Mouse (Mus musculus): ENCODE results near the gene Olfr1181.
"Not testable (repeated sequence)": the region's sequence is repeated elsewhere in the genome, so short reads cannot be mapped to it uniquely, and the experiment has no call there.

Olfr1181 gene

DNA sequence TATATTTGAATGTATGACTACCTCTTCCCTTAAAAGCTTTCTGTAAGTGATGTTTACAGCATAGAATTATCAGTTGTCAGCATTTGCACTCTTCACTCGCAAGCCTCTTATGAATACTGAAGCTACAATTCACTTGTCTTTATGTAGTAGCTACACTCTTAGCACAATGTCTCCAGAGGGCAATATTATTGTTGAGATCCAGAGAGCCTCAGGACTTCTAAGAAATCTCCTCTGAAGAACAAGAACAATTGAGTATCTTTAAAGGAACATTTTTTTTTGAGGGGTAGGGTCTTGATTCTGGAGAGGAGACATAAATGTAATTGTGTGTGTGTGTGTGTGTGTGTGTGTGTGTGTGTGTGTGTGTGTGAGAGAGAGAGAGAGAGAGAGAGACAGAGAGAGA, at the start of gene Olfr1181:
TSS of gene Olfr1181 (minus strand) at position 101 of the 400 bp plus-strand sequence.
- no peak for DNase-seq (ENCODE audit: inconsistent age in 2 of 2, low spot score in 1 of 2)

DNA sequence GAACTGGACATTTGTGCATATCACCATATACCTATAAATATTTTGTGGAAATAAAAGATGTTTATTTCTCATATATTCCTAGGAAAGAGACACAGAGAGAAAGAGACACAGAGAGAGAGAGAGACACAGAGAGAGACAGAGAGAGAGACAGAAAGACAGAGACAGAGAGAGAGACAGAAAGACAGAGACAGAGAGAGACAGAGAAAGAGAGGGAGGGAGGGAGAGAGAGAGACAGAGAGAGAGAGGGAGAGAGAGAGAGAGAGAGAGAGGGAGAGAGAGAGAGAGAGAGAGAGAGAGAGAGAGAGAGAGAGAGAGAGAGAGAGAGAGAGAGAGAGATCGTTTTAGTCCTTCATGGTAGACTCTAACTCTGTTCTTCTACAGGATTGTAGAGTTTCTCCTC, 28.6 kb upstream of the Olfr1181 start, which contains the start of gene Olfr1183:
TSS of gene Olfr1183 (plus strand) at position 301 of the 400 bp plus-strand sequence.
- DNase-seq (ENCODE audit: inconsistent age in 2 of 2, low spot score in 1 of 2), result not testable (repeated sequence)

DNA sequence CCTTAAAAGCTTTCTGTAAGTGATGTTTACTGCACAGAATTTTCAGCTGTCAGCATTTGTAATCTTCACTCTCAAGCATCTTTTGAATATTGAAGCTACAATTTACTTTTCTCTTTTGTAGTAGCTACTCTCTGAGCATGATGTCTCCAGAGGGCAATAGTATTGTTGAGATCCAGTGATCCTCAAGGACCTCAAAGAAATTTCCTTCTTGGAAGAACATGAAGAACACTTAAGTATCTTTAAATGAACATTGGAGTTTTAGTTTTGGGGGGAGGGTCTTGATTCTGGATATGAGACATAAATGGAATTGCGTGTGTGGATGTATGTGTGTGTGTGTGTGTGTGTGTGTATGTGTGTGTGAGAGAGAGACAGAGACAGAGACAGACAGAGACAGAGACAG, 23.1 kb upstream of the Olfr1181 start, which contains the start of gene Gm13757:
TSS of gene Gm13757 (minus strand) at position 101 of the 400 bp plus-strand sequence.
- no peak for DNase-seq (ENCODE audit: inconsistent age in 2 of 2, low spot score in 1 of 2)

DNA sequence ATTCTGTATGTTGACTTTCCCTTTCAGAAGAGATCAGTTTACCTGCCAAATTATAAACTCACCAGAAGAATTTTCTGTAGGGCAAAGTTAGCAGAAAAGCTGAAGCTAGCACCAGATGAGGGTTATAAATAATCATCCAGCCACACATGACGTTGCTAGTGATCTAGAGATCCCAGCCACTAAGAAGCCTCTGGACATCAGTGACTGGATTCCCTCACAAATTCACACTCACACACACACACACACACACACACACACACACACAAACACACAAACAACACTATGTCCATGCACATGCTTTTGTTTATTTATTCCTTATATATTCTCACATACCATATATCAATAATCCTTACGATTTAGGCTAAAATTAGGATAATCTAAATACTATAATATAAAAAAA, 6.9 kb downstream of the Olfr1181 start, which contains the start of gene Olfr1180:
TSS of gene Olfr1180 (minus strand) at position 101 of the 400 bp plus-strand sequence.
- DNase-seq (ENCODE audit: inconsistent age in 2 of 2, low spot score in 1 of 2), result no peak

DNA sequence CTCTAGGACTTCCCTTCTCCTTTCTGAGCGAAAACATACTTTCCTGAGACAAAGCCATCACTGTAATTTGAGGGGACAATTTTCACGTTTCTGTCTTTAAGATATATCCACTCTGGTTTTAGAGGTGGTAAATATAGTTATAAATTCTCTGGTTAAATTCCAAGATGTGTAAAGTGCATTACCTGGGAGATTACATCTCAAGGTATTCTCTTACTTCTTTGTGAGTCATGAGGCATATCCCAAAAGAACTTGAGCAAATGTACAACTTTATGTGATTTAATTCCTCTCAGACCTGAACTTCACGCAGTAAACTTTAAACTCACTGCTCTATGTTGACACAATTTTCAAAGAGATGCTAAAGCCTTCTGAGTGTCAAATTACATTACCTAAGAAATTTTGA, 19.6 kb downstream of the Olfr1181 start, which contains the start of gene Olfr1179:
TSS of gene Olfr1179 (minus strand) at position 101 of the 400 bp plus-strand sequence.
- no peak for DNase-seq (ENCODE audit: inconsistent age in 2 of 2, low spot score in 1 of 2)

DNA sequence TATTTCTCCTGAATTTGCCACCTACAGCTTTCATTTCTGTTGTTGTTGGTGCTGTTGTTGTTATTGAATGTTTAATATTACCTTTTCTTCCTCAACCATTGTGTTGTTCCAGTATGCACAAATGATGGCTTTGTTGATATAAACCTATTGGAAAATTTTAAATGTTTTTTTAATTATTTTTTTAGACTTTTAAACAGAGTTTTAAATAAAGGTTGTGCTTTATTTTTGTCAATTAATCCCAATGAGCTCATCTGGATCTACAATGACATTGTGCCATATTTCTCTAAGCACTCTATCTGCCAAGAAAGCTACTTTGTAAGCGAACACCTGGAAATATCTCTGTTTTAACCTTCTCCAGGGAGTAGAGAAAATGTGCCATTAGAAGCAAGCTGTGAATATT, 39.2 kb downstream of the Olfr1181 start, which contains the start of gene Olfr1178:
TSS of gene Olfr1178 (plus strand) at position 301 of the 400 bp plus-strand sequence.
- DNase-seq (ENCODE audit: inconsistent age in 2 of 2, low spot score in 1 of 2), result no peak

Measured in adrenal gland, adult (tissue).